Mouse (Mus musculus) kidney, postnatal 10 days (tissue): Measurements from ENCODE around the gene Gm28042.

ENCODE experiments used
- DNase-seq: peaks from one replicate; pipeline ENCODE4 v3.0.0; 2021; ENCODE audit warnings: mixed read lengths

The Gm28042 gene

DNA sequence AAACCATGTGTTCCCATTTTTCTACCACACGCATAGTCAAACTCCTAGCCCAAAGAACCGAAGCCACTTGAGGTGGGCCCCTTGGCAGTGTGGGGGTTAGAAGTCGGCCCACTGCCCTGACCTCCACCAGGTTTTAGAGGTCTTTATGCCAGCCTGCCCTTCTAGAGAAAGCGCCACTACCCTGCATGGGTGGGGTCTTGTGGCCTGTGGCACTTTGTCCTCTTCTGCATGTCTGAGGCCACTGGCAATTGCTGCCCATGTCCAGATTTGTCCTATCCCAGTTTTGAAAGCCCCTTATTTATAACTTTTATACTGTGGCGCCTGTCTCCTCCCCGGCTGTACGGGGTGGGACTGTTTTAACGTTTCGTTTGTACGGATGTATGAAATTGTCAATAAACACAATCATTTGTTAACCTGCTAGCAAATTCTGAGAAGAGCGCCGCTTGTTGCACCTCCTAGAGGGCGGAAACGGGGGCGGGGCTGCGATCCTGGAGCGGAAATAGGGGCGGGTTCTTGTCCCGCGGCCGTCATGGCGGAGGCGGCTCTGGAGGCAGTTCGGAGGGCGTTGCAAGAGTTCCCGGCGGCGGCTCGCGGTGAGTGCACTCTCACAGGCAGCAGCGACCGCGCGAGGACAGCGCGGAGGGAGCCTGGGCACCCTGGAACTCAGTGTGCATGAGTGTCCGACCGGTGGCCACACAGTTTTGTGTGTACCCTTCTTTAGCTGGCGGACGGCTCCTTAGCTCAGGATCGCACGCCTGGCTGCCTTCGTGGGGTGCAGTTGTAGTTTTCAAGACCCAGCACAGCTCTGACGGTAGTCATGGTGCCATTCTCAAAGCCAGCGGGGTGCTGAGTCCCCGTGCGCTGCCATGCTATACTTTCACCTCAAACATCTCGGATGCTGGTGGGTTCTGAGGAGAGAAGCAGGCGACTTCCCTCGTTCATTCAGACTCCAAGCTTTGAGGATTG lies at the start of gene Gm28042, which contains the start of gene Jmjd7:
Gene Gm28042 (plus strand): TSS at position 510 of the 966 bp plus-strand sequence.
Gene Jmjd7 (plus strand): TSS at position 500 of the 966 bp plus-strand sequence.
- peak; percentile 96 for DNase-seq

DNA sequence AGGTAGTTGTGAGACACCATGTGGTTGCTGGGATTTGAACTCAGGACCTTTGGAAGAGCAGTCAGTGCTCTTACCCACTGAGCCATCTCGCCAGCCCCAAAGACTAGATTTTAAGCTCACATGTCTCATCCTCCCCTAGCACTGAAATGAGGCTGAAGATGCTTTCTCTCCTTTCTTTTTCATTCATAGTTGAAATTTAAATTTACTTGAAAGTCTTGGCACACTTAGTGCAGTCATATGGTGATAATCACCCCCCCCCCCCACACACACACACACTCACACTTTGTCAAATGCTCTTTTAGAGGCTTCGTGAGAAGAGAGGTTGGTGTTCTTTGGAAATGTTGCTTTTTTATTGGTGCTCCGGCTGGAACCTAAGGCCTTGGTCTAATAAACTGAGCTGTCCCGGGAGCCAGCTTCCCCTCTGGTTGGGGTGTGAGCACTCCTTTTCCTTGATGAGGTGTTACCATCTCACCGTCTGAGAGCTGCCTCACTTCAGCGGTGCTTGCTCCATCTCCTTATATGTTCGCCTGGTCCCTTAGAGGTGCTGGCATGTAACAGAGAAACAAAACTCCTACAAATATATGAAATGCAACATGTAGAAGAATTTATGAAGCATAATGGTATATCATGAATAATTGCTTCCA lies 46.8 kb upstream of the Gm28042 start:
- no peak for DNase-seq

DNA sequence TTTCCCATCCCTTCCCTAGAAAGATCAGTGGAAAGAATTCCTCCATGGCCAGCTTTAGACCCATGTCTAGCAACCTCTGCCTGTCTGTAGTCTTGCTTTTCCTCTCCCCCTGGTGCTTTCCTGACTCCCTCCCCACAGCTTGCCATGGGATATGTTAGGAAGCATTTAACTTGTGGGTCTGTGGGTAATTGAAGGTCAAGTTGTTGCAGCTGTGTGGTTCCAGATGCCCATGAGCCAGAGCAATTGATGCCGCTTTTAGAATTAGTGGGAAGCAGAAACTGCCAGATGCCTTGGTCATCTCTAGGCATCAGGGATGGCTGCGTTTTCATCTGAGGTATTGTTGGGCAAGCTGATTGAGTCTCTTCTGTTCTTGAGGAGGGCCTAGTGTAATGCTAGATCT lies 45.7 kb upstream of the Gm28042 start:
- no peak for DNase-seq

DNA sequence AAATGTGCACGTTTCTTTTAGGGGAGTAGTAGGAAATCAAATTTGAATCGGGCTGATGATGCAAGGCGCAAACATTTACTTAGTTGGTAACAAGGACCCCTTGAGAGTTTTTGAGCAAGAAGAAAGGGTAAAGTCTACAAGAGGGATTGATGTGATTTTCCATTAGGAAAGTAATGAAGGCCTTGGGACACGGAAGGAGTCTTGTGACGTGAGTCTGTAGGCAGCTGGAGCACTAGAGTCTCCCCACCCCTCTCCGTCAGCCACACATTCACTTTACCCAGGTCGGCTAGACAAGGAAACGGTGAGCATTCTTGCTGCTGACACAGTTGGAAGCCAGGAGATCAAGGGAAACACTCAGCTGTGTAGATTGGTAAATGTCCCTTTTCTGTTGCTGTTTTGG lies 41.4 kb upstream of the Gm28042 start:
- no peak for DNase-seq

DNA sequence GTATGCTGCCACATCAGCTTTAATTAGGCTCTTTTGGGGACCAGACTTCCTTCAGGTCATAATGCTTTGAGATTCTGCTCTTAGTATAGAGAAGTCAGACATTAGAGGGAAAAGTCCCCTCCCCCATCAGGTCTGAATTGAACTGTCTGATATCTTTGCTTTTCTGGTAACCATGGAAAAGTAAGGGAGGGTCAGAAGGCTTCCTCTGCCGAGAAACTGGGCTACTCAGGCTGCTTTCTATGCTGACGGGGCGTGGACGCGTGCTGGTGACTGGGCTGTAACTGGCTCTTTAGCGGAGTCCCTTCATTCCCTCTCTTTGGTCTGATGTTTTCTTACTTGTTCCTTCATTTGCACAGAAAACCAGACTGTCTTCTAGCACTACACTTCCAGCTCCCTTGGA lies 40.9 kb upstream of the Gm28042 start:
- DNase-seq = no peak

DNA sequence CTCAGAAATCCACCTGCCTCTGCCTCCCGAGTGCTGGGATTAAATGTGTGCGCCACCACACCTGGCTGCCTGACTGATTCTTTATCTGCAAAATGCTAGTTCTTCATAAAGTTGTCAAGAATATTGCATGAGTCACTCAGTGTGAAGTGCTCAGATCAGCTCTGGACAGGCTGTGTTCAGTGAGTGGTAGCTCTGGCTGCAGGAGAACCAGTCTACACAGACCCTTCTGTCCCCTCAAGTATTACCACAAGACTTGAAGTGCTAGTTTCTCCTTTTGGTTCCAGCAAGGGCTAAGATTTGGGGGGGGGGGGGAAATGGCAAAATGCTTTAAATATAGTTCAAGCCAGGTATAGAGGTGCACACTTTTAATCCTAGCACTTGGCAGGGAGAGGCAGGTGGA lies 39.9 kb upstream of the Gm28042 start:
- DNase-seq = no peak

DNA sequence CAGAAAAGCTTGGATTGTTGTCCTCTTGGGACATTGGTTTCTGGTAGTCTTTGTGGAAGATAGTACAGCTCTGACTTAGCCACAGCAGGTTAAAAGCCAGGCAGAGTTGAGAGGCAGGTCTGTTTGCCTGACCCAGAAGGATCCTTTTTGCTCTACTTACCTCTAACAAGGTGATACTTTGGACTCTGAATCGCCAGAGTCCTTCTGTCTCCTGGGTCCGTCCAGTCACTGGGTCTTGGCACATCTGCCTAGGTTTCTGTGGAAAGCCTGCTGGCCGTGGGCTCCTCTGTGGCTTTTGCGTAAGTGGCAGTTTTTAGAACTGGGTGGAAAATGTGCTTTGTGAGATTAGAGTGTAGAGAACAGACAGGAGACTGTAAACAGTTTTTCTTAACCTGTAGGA lies 38.3 kb upstream of the Gm28042 start:
- DNase-seq = no peak

DNA sequence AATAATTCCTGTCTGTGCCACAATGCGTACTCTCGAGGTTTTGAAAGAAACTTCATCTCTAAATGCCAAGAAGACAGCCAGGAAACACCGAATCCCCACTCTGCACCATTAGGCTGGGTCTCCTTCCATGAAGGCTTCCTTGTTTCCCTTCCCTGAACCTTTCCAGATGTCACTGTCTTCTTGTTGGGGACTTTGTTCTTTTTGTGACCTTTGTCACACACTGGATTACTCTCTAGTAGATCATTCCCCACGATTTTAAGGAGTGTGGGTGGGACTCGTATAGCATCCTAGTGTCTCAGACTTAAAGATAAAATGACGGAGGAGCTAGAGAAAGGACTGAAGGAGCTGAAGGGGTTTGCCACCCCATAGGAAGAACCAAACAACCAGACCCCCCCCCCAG lies 36.4 kb upstream of the Gm28042 start:
- no peak for DNase-seq

DNA sequence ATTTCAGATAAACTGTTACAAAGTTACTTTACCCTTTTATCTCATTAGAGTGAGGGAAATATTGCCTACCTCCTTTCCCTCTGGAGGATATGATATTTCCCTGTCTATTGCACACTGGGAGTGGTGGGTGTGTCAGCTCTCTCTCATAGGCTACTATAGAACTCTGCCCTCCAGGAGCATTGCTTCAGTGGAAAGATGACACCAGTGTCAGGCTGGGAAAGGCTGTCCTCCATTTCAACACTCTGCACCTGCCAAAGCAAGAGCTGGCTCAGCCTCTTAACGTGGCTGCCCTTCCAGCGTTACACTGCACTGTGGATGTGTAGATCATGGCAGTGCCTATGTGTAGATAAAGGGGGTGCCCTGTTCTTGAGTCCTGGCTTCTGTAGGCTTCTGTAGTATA lies 34.9 kb upstream of the Gm28042 start:
- no peak for DNase-seq

DNA sequence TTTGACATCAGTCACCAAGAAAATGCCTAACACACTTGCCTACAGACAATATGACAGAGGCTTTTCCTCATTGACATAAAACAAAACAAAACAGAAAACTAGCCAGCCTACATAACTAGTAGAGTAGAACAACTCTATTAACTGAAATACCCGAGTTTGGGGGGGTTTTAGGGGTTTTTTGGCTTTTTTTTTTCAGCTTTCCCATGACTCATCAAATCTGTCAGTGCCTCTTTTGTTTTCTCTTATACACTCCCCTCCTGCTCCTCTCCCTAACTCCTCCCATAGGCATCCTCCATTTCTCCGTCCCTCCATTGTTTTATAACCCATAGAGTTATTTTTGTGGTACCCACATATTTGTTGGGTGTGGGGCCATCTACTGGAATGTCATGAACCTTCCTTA lies 33.8 kb upstream of the Gm28042 start:
- no peak for DNase-seq

DNA sequence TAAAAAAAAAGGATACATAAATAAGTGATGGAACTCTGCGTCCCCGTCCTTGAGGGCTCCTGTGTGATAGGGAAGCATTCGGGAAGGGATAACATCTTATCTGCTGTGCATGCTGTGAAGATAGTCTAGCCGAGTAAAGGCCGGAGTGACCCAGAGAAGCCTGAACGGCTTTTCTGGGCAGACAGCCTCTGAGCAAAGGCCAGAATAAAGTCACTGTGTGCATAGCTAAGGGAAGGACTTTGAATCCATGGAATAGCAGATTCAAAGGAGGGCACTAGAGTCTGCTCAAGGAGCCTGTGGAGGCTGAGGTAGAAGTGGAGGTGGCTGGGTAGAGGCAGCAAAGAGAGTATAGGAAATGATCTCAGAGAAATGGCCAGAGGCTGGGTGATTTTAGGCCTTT lies 32.5 kb upstream of the Gm28042 start:
- no peak for DNase-seq

DNA sequence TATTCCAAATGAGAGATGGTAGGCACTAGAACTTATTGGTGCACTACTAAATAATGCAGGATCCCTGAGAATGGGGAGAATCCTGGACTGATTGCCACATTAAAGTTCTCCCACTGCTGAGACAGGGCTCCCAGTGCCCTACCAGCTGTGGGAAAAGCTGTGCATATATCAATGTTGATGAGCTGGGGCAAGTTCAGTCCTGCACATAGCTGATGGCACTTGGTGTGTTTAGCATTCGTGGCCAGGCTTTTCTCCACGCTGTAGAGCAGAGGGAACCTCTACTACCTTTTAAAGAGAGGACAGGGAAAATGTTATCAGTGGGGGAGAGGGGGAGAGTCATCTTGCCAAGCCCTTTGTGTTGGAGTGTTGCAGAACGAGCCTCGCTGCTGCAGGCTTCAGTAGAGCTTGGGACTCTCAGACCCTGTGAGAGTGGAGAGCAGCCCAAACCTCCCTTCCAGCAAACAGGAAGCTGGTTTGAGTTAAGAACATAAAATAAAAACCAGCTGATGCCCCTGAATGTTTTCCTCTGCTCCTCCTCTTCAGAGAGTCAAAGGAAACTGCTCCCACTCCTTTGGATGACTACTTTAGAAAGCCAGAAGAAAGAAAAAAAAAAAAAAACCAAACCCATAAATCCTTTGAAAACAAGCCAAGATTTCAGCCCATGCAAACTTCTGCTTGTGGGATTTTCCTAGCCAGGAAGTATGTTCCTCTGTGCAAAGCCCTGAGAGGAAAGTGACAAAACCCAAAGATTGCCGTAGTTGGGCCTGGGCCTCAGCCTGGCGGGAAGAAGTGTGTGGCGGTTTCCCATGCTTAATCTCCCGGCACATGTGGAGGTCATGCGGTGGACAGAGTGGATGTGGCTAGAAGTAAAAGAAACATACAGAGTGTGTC lies 31.7 kb upstream of the Gm28042 start:
- DNase-seq = peak; percentile 65

DNA sequence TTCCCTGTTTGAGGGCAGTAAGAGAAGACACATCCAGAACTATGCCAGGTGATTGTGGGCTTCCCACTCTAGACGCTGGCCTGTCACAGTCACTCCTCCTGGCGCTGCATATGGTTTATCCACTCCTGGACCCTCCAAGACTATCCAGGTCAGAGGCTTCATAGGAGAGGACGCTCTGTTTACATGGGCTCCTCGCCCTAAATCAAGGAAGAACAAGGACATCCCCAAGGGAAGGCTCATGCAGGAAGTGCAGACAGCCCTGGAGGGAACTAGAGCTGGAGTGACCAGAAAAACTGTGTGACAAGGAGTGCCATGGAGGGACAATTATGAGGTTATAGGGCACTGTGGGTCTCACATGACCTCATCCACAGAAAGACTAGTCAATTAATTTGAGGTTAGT lies 29.9 kb upstream of the Gm28042 start:
- no peak for DNase-seq

DNA sequence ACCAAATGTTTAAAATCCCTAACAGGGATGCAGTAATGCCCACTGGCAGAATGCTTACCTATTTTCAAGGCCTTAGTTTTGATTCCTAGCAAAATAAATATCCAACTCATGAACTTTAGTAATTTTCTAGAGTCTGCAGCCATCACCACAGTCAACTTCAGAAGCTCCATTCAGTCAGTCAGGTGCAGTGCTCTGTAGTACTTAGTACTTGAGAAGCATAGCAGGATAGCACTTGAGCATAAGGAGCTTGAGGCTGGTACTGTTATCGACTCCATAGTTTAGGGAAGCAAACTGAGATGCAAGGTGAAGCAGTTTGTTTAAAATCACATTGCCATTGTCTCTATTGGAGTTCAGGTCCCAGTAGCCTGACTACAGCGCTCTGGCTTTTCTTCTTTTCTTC lies 27.6 kb upstream of the Gm28042 start:
- no peak for DNase-seq

DNA sequence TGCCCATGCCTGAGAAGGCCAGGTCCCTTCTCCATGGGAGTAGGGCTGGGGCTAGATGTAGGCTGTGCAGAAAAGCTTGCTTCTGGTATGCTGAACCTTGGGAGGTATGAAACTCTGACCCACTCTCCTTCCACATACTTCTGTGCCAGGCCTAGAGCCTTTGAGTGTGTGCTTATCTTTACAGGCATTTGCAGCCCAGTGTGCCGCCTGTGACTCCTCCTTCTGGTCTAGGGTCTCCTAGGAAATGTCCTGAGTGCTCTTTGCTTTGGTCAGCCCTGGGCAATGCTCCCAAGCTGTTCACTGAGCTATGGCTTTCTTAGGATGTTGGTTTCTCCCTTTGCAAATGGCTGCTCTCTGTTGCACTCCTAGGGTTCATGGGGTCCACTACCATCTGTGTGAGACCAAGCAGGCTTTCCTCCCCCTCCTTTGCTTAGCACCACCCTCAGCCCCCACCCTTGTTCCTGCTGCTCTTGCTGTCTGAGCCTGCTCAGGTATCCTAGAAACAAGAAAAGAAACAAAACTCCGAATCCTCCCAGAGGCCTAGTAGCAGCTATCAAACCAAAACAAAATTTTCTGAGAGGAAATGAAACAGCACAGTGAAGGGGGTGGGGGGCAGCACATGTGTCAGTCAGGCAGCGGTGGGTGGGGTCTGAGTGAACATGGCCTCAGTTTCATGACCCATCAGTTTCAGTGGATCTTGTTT lies 26.3 kb upstream of the Gm28042 start:
- DNase-seq = peak; percentile 53

DNA sequence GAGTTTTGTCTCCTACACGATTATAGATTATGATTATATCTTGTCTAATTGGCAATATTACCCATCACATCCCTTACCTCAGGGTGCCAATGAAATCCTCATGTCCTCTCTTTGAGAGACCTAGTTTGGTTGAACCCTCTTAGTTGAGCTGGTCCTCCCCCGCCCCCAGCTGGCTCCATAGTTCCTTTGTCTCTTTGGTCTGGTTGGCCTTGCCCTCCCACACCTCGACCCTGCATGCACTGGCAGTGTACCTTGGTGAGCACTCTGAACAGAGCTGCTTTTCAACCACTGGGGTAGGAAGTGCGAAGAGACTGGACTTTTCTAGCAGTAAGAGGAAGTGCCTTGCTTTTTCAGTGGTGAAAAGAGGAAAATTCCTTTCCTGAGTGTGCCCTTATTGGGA lies 25.3 kb upstream of the Gm28042 start:
- no peak for DNase-seq

DNA sequence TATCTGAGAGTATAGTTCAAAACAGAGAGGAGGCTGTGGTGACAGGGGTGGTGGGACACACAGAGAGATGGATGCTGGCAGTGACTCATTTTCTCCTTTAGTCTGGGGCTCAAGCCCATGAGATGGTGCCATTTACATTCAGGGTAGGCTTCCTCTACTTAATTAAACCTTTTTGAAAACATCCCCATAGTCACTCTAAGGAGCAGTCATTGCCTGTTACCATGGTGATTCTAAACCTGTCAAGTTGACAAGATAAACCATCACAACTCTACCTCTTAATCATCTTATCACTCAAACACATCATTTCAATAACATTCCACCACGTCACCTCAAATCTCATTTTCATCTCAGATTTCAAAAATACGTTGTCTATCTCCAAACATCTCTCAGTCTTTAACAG lies 23.3 kb upstream of the Gm28042 start:
- DNase-seq = no peak

DNA sequence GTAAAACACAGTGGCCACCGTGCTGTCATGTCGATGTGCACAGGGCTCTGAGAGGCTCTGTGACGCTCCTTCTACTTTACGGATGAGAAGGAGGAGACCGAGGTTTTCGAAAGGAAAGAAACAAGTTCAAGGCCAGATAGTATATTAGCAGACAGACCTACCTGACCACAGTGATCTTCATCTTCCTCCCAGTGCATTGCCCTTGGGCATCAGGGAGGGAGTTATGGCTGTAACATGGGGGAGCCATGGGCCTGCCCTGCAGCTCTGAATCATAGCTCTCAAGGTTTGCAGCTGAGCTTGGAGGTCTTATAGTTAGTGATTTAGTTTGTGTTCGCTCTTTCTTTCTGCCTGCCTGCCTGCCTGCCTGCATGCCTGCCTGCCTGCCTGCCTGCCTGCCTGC lies 20.6 kb upstream of the Gm28042 start:
- no peak for DNase-seq

DNA sequence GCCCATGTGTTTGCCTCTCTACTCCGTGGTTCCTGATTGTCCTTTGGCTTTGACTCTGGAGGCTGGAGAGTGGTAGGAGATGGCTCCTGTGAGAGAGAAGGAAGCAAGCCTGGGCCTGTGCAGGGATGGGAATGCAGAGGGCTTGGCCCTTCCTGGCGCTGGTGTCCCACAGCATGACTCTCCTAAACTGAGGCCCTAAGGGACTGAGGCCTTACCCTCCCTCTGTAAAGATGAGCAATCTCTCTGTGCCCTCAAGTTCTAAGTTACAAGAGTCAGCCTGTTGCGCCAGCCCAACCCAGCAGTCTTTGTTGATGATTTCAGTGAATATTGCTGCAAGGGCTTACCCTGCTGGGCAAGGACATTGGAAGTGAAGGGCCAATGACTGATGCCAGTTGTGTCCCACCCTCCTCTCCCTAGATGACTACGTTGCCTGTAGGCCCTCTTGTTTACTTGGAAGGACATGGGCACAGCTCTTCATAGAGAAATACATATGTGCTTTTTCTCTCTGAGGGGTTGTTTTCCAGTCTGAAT lies 19.5 kb upstream of the Gm28042 start:
- no peak for DNase-seq

DNA sequence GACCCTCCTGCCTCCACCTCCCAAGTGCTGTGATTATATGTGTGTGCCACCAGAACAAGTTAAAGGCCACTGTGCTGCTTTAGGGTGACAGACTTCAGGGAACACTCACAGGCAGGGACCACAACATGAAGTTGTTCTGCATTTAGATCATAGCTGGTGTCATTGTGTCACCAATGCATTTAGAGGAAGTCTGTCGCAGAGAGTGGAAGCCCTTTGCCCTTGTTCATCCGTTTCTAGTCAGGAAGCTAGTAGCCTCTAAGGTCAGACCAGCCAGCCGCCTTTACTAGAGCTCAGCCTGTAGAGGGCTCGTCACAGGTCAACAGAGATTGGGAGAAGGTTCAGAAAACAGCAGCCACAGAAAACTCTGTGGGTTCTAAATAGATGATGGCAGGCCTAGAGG lies 18.6 kb upstream of the Gm28042 start:
- DNase-seq = peak; percentile 56

DNA sequence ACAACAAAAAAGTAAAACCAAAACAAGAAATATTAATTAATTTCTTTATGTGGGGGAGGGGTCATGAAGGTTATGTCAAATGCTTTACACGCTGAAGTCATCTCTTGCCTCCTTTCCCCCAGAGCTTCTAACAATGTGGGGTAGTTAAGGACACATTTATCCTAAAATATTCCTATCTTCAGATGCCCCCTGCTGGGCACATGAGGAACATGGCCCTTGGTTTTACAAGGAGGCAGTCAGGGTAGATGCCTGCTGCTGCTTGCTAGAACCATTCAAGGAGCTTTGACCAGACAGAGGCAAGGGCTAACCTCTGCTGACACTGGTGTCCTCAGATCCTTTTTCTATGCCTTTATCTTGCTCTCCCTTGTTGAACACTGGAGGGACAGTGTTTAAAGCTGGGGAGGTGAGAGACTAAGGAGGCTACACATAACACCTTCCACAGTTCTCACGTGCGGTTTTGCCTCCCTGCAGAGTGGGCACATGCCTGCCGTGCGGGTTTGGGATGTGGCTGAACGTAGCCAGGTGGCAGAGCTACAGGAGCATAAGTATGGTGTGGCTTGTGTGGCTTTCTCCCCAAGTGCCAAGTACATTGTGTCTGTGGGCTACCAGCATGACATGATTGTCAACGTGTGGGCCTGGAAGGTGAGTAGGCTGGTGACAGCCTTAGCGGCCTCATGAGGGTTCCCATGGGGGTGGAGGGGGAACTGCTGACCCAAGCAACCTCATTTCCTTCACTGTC lies 15.7 kb upstream of the Gm28042 start:
- DNase-seq = peak; percentile 83

DNA sequence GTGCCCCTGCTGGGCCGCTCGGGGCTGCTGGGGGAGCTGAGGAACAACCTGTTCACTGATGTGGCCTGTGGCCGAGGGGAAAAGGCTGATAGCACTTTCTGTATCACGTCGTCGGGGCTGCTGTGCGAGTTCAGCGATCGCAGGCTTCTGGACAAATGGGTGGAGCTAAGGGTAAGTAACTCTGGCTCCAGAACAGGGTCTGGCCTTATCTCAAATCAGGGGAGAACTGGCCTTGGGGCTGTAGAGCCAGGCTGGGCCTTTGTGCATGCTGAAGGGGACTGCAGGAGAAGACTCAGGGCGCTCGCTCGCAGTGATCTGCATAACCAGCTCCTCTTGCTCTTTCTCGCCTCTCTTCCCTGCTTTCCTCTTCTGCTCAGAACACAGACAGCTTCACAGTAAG lies 14.4 kb upstream of the Gm28042 start:
- no peak for DNase-seq
